Mouse (Mus musculus): ENCODE measurements around the gene Fcer2a.

Fcer2a gene

DNA sequence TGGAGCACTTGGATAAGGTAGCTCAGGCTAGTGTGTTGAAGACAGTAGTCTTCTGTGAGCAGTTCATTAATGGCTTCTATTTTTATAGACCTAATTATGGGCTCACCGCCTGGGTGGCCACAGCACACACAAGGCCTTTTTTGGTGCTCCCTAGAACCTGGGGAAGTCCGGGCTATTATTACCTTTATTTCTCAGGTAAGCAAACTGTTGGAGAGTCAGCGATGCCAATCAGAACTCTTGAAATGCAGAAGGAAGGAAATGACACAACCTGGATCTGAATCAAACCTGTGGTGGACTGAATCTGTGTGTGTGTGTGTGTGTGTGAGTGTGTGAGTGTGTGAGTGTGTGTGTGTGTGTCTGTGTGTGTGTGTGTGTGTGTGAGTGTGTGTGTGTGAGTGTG is at the start of gene Fcer2a:
Gene Fcer2a (minus strand): TSS at position 55 of the 400 bp plus-strand sequence.
- DNase-seq (ENCODE audit: low spot score), result peak; percentile 13

DNA sequence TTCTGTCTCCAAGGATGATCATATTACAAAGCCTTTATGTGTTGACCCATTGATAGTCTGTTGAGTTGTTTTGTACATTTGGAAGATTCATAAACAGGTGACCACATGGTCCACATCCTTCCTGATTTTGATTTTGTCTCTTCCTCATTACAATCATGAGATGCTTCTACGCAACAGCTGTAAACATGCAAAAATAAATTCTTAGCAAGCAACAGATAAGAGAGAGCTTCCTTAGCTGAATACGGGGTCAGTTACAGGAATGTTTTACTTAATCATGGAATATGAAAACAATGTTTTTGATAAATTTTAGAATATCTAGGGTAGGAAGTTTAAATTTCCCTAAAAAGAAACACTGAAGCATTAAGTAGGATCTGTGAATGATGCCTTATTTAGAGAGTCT is 43.0 kb upstream of the Fcer2a start:
- DNase-seq (ENCODE audit: low spot score), result no peak

DNA sequence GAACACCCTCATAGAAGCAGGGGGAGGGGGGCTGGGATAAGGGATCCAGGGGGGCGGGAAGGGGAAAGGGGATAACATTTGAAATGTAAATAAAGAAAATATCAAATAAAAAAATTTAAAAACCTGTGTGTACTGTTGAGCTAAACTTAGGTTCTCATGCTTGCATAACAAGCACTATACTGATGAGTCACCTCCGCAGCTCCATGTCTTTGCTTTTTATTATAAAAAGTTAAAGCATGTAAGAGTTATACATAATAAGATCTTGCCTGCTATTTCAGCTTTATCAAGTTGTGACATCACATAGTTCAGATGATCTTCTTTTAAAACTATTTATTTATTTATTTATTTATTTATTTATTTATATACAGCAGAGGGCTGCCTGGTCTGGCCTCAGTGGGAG is 41.6 kb upstream of the Fcer2a start:
- no peak for DNase-seq (ENCODE audit: low spot score)

DNA sequence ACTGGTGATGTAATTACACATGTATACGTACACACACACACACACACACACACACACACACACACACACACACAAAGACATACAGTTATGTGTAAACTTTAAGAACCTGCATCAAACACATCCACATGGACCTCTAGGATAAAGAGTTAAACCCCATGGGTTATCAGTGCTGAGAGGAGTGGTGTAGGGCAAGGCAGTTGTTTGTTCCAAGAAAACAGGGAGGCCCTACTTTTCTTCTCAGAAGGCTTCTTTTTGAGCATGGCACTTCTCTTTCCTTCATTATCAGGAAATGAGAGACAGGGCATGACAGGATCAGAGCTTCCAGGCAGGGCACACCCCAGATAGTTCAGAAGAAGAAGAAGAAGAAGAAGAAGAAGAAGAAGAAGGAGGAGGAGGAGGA is 40.1 kb upstream of the Fcer2a start:
- DNase-seq (ENCODE audit: low spot score), result no peak

DNA sequence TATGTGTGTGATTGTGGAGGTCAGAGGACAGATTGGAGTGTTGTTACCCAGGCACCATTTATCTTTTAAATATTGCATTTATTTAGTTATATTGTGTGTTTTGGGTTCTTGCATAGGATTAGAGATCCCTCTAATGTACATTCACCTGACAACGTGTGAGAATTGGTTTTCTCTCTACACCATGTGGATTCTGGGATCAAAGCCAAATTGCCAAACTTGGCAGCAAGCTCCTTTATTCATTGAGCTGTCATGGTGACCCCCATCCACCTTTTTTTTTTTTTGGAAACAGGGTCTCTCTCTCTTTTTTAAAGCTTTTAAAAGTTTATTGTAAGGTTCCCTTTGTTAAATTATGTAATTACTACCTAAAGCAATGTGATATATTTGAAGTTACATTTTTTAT is 27.1 kb upstream of the Fcer2a start:
- no peak for DNase-seq (ENCODE audit: low spot score)

DNA sequence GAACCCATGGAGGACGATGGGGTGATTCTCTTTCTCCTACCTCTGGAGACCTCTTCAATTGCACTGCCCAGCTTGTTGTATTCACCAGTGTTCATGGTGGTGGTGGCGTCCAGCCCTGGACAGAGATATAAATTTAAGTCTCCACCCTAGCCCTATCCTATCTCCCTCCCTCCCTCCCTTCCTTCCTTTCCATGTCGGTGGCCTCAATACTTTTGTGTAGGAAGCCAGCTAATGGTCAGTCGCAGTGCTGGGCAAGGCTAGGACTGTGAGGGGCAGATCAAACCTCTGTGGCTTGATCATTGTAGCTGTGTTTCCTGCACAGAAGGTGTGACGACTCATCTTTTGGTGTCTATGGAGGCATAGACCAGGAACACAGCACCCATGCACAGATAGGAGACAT is 26.6 kb upstream of the Fcer2a start, which contains the start of gene Clec4g:
Gene Clec4g (minus strand): TSS at position 101 of the 400 bp plus-strand sequence.
- no peak for DNase-seq (ENCODE audit: low spot score)

DNA sequence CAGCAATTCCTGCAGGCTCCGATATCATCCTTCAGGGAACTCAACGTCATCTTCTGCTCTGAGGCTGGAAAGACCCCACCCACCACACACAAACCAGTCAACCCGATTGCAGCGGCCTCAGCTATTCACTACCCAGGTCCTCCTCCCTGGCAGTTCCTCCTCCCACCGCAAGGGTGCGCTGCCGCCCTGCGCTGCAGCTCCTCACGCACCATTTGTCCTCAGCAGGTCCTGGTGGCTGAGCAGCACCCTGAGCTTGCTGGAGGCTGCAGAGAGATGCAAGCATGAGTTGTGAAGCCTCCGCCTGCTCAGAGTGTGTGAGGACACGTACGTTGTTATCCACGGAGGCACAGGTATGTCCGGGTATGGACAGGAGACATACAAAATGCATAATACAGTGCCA is 24.6 kb upstream of the Fcer2a start:
- peak; percentile 81 for DNase-seq (ENCODE audit: low spot score)

DNA sequence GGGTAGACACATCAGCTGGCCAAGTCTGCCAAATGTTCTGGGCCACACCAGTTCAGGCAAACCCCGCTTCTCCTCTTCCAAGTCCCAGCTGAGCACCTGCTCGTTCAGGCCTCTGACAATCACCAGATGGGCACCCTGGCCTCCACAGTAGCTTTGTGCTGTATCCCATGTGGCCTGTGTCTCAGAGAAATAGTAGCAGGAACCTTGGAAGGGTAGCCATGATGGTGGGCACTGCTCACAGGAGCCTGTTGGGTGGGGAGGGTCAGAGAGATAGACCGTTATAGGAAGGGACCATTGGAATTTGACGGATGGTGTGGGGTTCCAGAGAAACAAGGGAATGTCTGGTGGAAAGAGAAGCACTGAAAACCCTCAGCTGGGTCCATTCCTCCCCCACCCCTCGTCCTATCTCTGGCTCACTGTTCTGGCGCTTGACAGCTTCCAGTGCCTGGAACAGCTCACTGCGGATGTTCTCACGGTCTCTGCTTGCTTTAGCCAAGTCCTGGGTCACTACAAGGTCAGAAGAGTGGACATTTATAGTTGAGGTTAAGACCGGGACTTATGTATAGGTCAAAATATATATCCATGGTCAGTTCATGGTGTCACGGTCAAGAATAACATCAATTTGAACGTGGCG is 23.5 kb upstream of the Fcer2a start:
- DNase-seq (ENCODE audit: low spot score), result no peak

DNA sequence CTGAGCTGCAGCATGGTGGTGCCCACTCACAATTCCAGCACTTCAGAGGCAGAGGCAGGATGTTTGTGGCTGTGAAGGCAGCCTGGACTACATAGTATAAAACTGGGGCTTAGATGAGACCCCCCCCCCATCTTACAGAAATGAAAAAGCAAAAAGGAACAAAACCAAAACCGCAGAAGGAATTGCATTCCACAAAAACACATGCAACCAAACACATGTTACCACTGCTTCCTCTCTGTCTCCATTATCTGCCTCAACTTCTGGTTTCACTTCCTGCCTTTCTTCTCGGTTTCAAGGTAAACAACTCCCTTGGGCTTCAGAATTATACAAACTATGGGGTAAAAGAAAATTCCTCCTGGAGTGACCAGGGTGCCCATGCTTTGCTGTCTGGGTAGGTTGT is 17.7 kb upstream of the Fcer2a start:
- DNase-seq (ENCODE audit: low spot score), result no peak

DNA sequence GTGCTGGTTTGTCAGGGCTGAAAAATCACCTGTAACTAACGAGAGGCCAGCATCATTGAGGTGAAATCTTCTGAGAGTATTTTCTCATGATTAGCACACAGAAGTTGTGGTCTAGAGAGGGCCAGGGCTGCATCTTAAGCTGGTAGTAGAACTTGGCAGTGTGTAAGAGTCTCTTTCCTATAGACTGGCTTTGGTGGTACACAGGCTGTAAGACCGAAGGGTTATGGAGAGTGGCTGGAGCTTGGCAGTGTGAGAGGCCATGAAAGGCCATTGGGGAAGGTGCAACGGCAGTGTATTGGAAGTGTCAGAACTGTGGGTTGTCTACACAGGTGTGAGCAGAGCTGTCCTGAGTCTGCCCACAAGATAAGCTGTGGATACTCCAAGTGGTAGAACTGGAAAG is 16.3 kb upstream of the Fcer2a start:
- DNase-seq (ENCODE audit: low spot score), result no peak

DNA sequence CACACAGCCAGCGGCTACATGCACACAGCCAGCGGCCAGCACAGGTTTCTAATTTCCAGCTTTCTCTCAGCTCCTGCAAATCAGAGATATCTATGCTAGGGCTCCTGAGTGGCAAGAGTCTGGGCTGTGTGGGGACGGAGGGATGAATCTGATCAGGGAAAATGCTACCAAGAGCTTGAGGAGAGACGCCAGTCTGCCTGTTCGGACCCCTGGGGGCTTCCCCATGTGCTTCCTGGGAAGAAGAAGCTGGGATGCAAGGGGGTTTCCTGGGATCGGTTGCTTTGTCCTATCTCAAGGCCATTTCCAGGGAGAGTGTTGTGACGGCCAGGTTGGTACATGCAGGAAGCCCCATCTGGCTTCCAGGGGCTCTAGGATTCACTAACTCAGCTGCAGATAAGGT is 13.6 kb upstream of the Fcer2a start:
- DNase-seq (ENCODE audit: low spot score), result no peak

DNA sequence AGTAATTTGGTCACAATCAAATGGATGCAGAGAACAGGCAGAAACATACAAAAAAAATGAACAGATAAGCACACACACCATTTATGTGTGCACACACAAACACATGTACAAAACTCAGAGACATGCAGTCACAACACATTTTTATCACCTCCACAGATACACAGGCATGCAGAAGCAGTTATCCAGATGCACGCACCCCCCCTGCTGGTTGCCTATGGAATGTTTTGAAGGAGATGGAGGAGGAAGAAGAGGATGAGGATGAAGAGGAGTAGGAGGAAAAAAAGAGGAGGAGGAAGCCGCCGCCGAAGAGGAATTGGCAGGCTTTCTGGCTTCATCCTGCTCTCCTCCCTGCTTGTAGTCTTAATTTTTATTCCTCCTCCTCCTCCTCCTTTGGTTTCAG is 11.7 kb upstream of the Fcer2a start:
- peak; percentile 39 for DNase-seq (ENCODE audit: low spot score)

DNA sequence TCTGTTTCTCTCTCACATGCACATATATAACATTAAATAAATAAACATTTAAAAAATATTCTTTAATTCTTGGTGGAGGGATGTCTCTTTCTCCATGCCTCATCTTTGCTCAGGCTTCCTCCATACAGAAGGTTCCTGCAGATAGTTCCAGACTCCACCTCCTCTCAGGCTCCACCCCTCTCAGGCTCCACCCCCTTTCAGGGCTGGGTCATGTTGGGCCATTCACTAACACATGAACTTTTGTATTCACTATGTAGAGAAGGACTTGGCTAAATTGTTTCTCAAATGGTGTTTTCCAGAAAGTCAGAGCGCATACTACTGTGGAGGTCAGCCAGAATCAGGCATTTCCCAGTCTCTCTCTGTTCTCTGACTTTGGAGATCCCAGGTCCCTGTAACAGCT is 7.5 kb upstream of the Fcer2a start:
- no peak for DNase-seq (ENCODE audit: low spot score)

DNA sequence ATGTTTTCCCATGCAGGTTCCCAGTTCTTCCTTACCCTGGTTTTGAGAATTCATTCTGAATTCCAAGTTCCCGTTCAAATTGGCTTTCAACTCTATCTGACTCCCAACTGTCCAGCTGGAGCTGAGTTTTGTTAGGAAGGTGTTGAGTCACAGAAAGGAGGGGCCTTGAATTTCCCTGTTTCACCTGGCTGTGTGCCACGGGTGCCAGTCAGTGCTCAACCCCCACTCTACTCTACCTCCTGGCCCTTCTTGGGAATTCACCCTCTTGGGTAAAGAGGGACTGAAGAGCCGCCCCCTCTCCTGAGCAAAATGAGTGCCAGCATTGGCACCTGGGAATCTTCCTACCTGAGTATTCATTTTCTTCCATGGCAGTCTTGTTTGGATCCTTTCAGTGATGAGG is 3.2 kb downstream of the Fcer2a start:
- peak; percentile 42 for DNase-seq (ENCODE audit: low spot score)

DNA sequence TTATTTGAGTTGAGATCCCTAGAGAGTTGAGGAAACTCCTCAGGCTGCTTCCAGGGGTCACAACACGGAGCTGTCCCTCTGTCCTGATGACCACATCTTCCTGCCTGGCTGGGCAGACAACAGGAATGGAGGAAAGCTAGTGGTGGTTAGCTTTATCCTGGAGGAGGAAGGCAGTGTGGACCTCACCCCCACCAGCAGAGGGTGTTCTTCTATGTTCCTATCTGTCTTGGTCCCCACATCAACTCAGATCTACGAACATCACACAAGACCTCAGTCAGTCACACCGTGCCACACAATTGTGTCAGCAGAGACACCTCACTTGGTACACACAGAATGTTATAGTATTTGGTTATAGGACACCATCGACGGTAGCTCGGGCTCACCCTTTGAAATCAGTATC is 6.4 kb downstream of the Fcer2a start:
- peak; percentile 25 for DNase-seq (ENCODE audit: low spot score)

DNA sequence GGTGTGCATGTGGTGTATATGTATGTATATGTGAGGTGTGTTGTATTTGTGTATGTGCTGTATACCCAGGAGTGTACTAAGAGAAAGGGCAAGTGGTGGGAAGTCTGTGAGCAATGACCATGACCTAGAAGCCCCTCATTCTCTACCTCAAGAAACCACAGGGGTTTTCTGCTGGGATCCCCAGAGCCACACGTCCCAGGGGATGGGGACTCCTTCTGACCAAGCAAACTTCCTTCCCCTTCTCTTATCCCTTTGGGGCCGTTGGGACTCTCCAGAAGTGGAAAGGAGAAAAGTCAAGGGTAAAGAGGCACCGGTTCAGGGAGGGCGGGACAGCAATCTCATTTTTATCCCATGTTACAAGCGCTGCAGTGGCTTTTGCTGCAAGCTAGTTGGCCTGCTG is 8.6 kb downstream of the Fcer2a start:
- DNase-seq (ENCODE audit: low spot score), result peak; percentile 29

DNA sequence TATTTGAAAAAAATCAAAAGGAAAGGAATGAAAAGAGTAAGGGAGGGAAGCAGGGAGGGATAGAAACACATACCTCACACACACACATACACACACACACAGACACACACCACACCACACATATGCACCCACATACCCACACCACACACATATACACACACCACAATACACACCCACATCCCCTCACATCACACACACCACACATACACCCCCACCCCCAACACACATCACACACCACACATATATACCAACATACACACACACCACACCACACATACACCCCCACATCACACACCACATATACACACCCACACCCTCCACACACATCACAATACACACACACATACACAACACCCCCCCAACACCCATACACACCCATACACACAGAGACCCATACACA is 9.4 kb downstream of the Fcer2a start:
- peak; percentile 33 for DNase-seq (ENCODE audit: low spot score)

DNA sequence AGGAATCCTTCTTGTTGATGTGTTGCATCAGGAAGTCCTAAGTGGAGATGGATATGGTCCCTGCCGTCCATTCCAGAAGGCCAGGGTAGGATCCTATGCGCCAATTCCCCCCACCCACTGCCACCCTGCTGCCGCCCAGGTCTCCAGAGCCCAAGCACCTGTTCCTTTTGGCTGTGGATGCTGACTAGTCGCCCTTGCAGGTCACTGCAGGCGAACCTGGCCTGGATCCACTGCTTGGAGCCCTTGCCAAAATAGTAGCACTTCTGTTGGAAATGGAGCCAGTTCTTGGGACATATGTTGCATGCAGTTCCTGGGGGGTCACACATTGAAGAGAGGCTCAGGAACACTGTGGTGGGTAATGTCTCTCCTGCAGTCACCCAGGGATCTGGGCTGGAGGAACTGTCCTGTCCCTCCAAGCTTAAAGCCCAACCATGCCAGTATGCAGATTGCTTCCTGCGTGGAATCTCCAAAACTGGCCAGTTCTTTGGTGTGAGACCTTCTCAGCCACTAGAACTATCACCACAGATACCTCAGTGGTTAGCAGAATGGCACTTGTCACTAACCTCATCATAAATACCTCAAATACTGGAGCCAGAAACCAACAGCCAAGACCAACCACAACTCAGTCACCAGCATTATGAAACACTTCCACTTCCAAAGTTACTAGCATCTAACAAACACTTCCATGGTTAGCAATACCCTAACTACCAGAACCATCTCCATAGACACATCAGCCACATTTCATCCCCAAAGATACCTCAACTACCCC is 10.4 kb downstream of the Fcer2a start:
- DNase-seq (ENCODE audit: low spot score), result peak; percentile 46

DNA sequence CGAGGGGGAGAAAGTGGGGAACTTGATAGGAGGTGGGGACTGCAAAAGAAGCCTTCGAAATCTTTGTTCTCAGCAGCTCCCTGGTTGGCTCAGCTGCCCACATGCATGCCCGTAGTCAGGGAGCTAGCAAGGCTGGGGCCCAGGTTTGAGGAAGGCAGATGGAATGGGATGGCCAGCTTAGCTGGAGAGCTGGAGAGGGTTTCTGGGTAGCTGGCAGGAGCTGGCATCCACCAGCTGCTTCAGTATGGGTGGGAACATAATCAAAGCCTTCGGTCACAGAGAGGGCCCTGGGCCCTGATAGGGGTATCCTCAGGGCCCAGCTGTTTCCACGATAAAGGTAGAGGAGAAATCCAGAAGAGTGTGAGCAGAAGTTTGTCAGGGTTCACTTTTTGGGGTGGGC is 11.5 kb downstream of the Fcer2a start:
- DNase-seq (ENCODE audit: low spot score), result peak; percentile 32

DNA sequence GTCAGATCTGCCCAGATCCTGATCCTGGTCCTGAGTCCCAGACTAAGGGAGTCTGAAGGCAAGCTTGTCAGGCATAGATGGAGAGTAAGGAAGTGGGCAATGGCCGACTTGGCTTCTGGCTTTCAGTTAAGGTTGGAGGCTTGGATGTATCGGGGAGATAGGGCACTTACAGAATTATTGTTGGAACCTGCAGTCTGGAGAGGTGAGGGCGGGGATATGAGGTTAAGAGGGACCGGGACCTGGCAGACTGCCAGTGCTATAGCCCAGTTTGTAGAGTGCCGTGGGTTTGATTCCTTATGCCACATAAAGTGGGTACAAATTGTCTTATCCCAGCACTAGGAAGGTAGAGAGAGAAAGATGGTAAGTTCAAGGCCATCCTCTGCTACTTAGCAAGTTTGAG is 14.3 kb downstream of the Fcer2a start:
- DNase-seq (ENCODE audit: low spot score), result peak; percentile 42

DNA sequence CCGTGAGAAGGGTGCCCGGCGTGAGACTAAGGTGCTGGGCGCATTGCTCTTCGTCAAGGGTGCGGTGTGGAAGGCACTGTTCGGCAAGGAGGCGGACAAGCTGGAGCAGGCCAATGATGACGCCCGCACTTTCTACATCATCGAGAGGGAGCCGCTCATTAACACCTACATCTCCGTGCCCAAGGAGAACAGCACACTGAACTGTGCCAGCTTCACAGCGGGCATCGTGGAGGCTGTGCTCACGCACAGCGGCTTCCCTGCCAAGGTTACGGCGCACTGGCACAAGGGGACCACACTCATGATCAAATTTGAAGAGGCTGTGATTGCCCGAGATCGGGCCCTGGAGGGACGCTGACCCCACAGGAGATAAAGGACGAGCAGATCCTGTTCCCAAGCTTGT is 14.7 kb downstream of the Fcer2a start:
- DNase-seq (ENCODE audit: low spot score), result peak; percentile 42

DNA sequence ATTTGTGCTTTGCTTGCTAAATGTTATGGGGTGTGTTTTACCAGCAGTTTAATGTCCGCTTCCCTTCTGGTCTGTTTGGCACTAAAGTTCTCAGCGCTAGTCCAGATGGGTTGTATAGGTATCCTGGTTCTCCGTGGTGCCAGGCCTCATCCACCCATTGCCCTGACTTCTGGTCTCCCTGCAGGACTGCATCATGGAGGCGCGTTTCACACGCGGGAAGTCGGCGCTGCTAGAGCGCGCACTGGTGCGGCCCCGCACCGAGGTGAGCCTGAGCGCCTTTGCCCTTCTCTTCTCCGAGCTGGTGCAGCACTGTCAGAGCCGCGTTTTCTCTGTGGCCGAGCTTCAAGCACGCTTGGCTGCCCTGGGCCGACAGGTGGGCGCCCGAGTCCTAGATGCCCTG is 15.1 kb downstream of the Fcer2a start:
- no peak for DNase-seq (ENCODE audit: low spot score)

DNA sequence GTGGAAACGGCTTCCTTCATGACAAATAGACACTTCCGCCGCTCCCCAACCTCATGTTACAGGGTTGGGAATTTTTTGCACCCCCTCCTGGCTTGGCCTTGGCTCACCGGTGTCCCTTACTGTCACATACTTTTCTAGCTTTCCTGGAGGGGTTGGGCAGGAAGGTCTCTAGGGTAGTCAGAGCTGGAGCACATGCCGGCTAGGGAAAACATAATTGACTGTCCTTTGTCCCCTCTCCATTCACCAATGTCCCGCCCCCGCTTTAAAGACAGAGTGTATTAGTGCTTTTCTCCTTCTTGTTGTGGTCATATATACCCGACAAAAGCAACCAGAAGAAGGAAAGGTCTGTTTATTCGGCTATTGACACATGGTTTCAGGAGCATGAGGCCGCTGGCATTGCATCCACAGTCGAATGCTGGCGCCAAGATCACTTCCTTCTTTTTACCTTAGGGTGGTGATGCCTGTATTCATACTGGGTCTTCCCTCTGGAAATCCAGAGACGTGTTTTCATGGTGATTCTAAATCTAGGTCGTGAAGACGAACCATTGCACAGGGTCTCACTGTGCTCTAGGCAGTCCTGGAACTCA is 16.9 kb downstream of the Fcer2a start:
- no peak for DNase-seq (ENCODE audit: low spot score)
